Mouse (Mus musculus) Patski (cell line): ENCODE data around the gene Nap1l4. TPM values are rescaled to one million over a fixed set of nuclear protein-coding genes. Genes with fewer than 3 reads are reported as not detected.

Experiments used
- ATAC-seq: fragments of 100-300 bp; one replicate; pipeline ENCODE4 v1.8.0; 2021
- CTCF ChIA-PET: fragments of 350-600 bp; sonication (Branson Sonifier 250); formaldehyde crosslinking; loops from one replicate; lab custom pipeline; 2022; ENCODE audit warnings: inconsistent platforms; lab: Charles Lee
- POLR2A ChIA-PET: fragments of 350-600 bp; sonication (Branson Sonifier 250); formaldehyde crosslinking; loops from one replicate; lab custom pipeline; 2022; ENCODE audit warnings: antibody characterized with exemption, inconsistent platforms; lab: Charles Lee
- DNase-seq: peaks from one replicate; pipeline ENCODE4 v3.0.0-alpha.2; 2011; ENCODE audit warnings: low read depth, low spot score
- H3K27me3 ChIP-seq: fragments of 371-371 bp; one replicate; pipeline ENCODE4 v1.5.1; 2021
- CTCF ChIP-seq: fragments of 100-300 bp; IDR thresholded peaks from one replicate; pipeline ENCODE4 v1.5.1; 2021
- in situ Hi-C: fragments of 300-500 bp; cut with MboI; formaldehyde crosslinking; loops from 3 replicates; pipeline ENCODE4 v1.11.1; 2018; ENCODE audit warnings: low pct_unique_long_range_greater_than_20kb, mixed read lengths
- polyA plus RNA-seq: library from polyadenylated mRNA; unstranded; gene quantifications from one replicate; pipeline ENCODE4 v1.2.3, GENCODE M21; 2021

Gene Nap1l4
- polyA plus RNA-seq, 1 experiment from 2014 or later = 127 TPM

DNA sequence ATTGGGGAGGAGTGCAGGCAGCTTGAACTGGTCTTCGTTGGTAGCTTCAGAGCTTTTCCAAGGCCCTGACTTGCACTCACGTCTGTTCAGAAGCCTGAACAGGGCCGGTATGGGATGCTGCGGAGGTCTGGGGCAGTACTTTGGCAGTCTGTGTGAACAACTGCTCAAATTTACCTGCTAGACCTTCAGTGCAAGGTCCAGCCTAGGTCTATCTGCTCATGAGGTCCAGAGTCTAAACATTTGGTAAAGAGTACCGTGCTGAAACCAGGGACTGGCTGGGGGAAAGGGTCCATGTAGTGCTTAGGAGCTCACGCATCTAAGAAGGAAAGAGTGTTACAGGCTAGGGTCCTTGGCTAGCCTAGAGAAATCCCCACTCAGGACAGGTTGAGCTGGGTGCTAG, 59.2 kb downstream of the Nap1l4 start:
- CTCF ChIA-PET = interaction anchor here (1.0 to 2.5 kb wide), 3 partner anchors 8 to 20 kb away, joined by 3 to 6 read pairs (median 3); no protein-coding TSS in a partner anchor
- in situ Hi-C loops = no loop called here
- no peak for ATAC-seq
- H3K27me3 ChIP-seq = peaks cover 3% of the 10 kb centered on the region
- POLR2A ChIA-PET = no interaction called here
- no peak for TF ChIP-seq CTCF
- DNase-seq = no peak

- ChIA-PET CTCF (interaction anchor here (2.1 kb wide), 1 partner anchor 11 kb away, joined by 8 read pairs; no protein-coding TSS in a partner anchor), POLR2A (no interaction called here)
- no peak for TF ChIP-seq CTCF
- in situ Hi-C loops = no loop called here
- ATAC-seq (no peak), DNase-seq (no peak)
- peaks cover 6% of the 10 kb centered on the region for H3K27me3 ChIP-seq
Observed at GRCm38 (mm10) chr7:143482541-143482940, 66.4 kb downstream of the Nap1l4 start.

- CTCF ChIA-PET = interaction anchor here (1.1 to 2.1 kb wide), 2 partner anchors 8 to 11 kb away, joined by 3 to 8 read pairs; no protein-coding TSS in a partner anchor
- in situ Hi-C loops = no loop called here
- no peak for TF ChIP-seq CTCF
- DNase-seq (no peak), ATAC-seq (no peak)
- POLR2A ChIA-PET = interaction anchor here (0.6 kb wide), 2 partner anchors 28 to 36 kb away, joined by 3 to 5 read pairs; no protein-coding TSS in a partner anchor
- H3K27me3 ChIP-seq = peaks cover 6% of the 10 kb centered on the region
Observed at GRCm38 (mm10) chr7:143481806-143482387, 67.0 kb downstream of the Nap1l4 start.

DNA sequence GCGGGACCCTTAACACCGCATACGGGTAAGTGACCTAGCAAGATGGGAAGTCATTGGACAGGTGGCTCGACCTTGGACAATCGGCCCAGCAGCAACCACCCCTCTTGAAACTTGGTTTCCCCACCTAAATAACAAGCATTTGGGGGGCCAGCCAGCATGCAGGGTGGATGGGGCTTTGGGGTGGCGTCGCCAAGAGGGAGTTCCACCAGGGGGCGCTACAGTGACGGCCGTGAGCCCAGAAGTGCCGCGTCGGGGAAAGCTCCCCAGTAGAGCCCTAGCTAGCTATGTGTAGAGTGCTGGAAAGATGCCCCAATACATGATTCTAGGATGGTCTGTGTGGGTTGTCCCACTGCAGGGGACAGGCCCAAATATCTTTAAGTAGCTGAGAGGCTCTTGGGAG, 68.4 kb downstream of the Nap1l4 start:
- ChIA-PET POLR2A (no interaction called here), CTCF (interaction anchor here (0.7 to 2.1 kb wide), 7 partner anchors 9 to 319 kb away, joined by 3 to 9 read pairs (median 3); no protein-coding TSS in a partner anchor)
- peaks cover 6% of the 10 kb centered on the region for H3K27me3 ChIP-seq
- ATAC-seq (peak; percentile 41), DNase-seq (no peak)
- in situ Hi-C loops = no loop called here
- peak; percentile 85 for TF ChIP-seq CTCF

DNA sequence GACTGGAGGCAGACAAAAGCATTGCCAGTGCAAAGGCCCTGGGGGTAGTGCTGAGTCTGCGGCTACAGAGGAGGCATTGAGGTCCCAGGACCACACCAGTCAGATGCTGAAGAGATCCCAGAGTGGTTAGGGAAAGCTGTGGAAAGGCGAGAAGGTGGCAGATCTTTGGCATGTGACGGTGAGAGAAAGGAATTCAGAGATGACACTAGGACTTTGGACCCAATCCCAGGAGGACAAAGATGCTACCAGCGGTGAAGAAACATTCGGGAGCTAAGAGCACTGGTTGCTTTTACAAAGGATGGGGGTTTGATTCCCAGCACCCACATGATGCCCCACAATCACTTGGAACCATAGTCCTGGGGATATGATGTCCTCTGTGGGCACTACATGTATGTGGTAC, 71.1 kb downstream of the Nap1l4 start:
- ATAC-seq (no peak), DNase-seq (no peak)
- in situ Hi-C loops = no loop called here
- CTCF ChIA-PET = no interaction called here
- POLR2A ChIA-PET = no interaction called here
- no peak for TF ChIP-seq CTCF
- peaks cover 6% of the 10 kb centered on the region for H3K27me3 ChIP-seq

GRCm38 (mm10) chr7:143476702-143477335, 72.1 kb downstream of the Nap1l4 start:
- H3K27me3 ChIP-seq = peaks cover 6% of the 10 kb centered on the region
- DNase-seq = no peak
- no peak for ATAC-seq
- POLR2A ChIA-PET = no interaction called here
- peak; percentile 33 for TF ChIP-seq CTCF
- in situ Hi-C loops = no loop called here
- CTCF ChIA-PET = interaction anchor here (1.0 kb wide), 1 partner anchor 13 kb away, joined by 3 read pairs; no protein-coding TSS in a partner anchor

GRCm38 (mm10) chr7:143475876-143476275, 73.0 kb downstream of the Nap1l4 start:
- ATAC-seq (peak; percentile 61), DNase-seq (no peak)
- no peak for TF ChIP-seq CTCF
- in situ Hi-C loops = no loop called here
- H3K27me3 ChIP-seq = peaks cover 3% of the 10 kb centered on the region
- CTCF ChIA-PET = interaction anchor here (0.6 to 1.6 kb wide), 3 partner anchors 10 to 12 kb away, joined by 3 to 5 read pairs (median 3); no protein-coding TSS in a partner anchor
- POLR2A ChIA-PET = no interaction called here

DNA sequence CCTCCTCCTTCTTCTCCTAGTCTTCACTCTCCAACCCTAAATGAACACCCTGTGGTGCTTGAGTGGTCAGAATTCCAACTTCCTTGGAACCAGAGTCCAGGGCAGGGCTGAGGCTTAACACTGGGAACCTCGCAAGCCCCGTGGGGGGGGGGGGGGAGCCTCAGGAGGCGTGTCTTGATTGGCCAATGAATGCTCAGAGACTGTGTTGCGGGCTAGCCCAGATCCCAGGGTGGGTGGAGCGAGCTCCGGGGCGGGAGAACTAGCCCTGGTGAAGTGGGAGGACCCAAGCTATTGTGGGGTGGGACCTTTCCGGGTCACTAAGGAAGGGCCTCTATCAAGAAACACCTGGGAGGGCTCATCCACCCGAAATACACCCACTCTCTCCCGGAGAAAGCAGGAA, 74.1 kb downstream of the Nap1l4 start:
- ChIA-PET POLR2A (no interaction called here), CTCF (interaction anchor here (1.6 kb wide), 1 partner anchor 9 kb away, joined by 5 read pairs; no protein-coding TSS in a partner anchor)
- ATAC-seq (no peak), DNase-seq (no peak)
- in situ Hi-C loops = loop anchor here (25.0 kb wide), 1 partner anchor 488 kb away; no protein-coding TSS in a partner anchor
- TF ChIP-seq CTCF = no peak
- H3K27me3 ChIP-seq = no peaks in the 10 kb centered on the region

DNA sequence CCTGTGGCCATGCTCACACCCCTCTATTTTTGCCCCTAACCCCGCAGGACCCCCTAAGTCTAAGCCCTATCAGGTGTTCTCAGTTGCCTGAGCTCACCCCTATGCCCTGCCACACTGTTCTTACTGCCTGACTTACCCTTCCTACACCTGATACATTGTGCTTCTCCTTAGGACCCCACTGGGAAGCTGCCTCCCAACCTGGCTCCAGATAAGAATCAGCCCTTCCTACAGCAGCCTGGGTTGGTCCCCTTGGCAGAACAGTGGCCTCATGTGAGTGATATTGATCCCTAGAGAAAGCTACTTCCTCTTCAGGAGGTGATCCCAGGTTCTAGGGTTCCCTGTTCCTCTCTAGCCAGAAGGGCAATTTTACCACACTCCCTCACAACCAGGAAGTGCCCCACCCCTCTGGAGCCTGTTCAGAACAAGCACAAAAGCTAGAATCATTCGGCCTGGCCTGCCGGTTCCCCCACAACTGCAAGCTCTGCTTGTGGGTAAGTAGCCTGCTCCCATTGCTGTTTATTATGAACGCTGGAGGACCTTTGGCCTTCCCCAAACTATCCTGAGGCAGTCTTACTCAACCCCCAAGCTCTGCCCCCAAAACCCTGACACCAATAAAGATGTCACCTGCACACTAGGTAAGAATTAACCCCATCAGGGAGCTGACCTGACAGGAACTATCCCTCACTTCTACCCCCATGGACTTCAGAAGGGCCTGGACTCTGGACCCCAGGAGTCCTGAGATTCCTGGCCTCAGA, 75.4 kb downstream of the Nap1l4 start, which contains the start of gene Slc22a18:
Gene Slc22a18, plus strand, starts transcription at position 390 of the 755 bp plus-strand sequence.
- DNase-seq (no peak), ATAC-seq (no peak)
- ChIA-PET CTCF (interaction anchor here (0.9 to 1.1 kb wide), 3 partner anchors 275 to 323 kb away, joined by 3 read pairs; no protein-coding TSS in a partner anchor), POLR2A (no interaction called here)
- H3K27me3 ChIP-seq = no peaks in the 10 kb centered on the region
- in situ Hi-C loops = loop anchor here (25.0 kb wide), 1 partner anchor 486 kb away; no protein-coding TSS in a partner anchor
- TF ChIP-seq CTCF = no peak

DNA sequence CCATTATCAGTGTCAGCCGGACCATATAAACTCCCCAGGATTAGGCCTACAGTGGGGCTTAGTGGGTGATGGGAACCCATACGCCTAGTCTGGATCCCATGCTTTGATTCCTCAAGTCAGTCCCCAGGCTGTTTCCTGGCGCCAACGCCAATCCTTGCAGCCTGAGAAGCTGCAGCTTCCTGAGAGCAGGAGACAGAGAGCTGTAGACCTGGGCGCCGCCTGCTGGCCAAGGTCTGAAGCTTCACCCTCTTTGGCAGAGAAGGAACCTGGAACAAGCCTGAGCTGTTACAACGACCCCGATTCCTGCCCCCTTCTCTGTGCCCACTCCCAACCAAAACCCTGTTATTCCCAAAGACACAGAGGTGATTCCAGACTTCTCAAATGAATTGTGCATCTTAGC, 79.0 kb downstream of the Nap1l4 start:
- CTCF ChIA-PET = interaction anchor here (0.9 to 10.6 kb wide), 11 partner anchors 10 to 379 kb away, joined by 3 to 209 read pairs (median 3); no protein-coding TSS in a partner anchor
- POLR2A ChIA-PET = interaction anchor here (0.7 kb wide), 1 partner anchor 328 kb away, joined by 3 read pairs; no protein-coding TSS in a partner anchor
- DNase-seq (no peak), ATAC-seq (peak; percentile 48)
- no peaks in the 10 kb centered on the region for H3K27me3 ChIP-seq
- TF ChIP-seq CTCF = peak; percentile 87
- in situ Hi-C loops = loop anchor here (5.0 to 25.0 kb wide), 2 partner anchors 318 to 483 kb away; no protein-coding TSS in a partner anchor
